Mouse (Mus musculus): ENCODE results near the gene Tnp2. TPM values are rescaled to one million over a fixed set of nuclear protein-coding genes. Genes with fewer than 3 reads are reported as not detected.
"Not testable (repeated sequence)": the region's sequence is repeated elsewhere in the genome, so short reads cannot be mapped to it uniquely, and the experiment has no call there.

Tnp2 gene
- total RNA-seq (2021), result not detected
- long read RNA-seq, experiment 1, result 0 reads
- long read RNA-seq, experiment 2, result 0 reads

- DNase-seq, result no peak
Observed at GRCm38 (mm10) chr16:10788271-10788670, at the start of gene Tnp2. Tnp2 (minus strand) TSS chr16:10788660.

- no peak for DNase-seq
Observed at GRCm38 (mm10) chr16:10837903-10838302, 49.4 kb upstream of the Tnp2 start.

- DNase-seq, result no peak
Observed at GRCm38 (mm10) chr16:10837250-10837649, 48.8 kb upstream of the Tnp2 start.

GRCm38 (mm10) chr16:10836388-10836787, 47.9 kb upstream of the Tnp2 start:
- DNase-seq, result no peak

- peak; percentile 86 for DNase-seq
Observed at GRCm38 (mm10) chr16:10834911-10835587, 46.6 kb upstream of the Tnp2 start, which contains the start of gene Rmi2. Rmi2 (plus strand) TSS chr16:10835059.

- no peak for DNase-seq
Observed at GRCm38 (mm10) chr16:10834542-10834910, 46.1 kb upstream of the Tnp2 start.

- DNase-seq, result no peak
Observed at GRCm38 (mm10) chr16:10828461-10828805, 40.0 kb upstream of the Tnp2 start.

GRCm38 (mm10) chr16:10827766-10828460, 39.5 kb upstream of the Tnp2 start:
- DNase-seq, result no peak

GRCm38 (mm10) chr16:10827269-10827668, 38.8 kb upstream of the Tnp2 start:
- no peak for DNase-seq

- DNase-seq, result no peak
Observed at GRCm38 (mm10) chr16:10825840-10826239, 37.4 kb upstream of the Tnp2 start.

GRCm38 (mm10) chr16:10824536-10824935, 36.1 kb upstream of the Tnp2 start:
- DNase-seq, result no peak

- no peak for DNase-seq
Observed at GRCm38 (mm10) chr16:10821387-10821786, 32.9 kb upstream of the Tnp2 start.

- DNase-seq, result no peak
Observed at GRCm38 (mm10) chr16:10819966-10820365, 31.5 kb upstream of the Tnp2 start.

GRCm38 (mm10) chr16:10818579-10819135, 30.2 kb upstream of the Tnp2 start:
- DNase-seq, result no peak

- DNase-seq, result no peak
Observed at GRCm38 (mm10) chr16:10814864-10815263, 26.4 kb upstream of the Tnp2 start.

- no peak for DNase-seq
Observed at GRCm38 (mm10) chr16:10813726-10814125, 25.3 kb upstream of the Tnp2 start.

GRCm38 (mm10) chr16:10812865-10813371, 24.5 kb upstream of the Tnp2 start, which contains the start of gene Gm11172:
Gm11172 (plus strand) TSS chr16:10812915.
- no peak for DNase-seq

- no peak for DNase-seq
Observed at GRCm38 (mm10) chr16:10810376-10810775, 21.9 kb upstream of the Tnp2 start.

- DNase-seq, result no peak
Observed at GRCm38 (mm10) chr16:10805789-10806527, 17.5 kb upstream of the Tnp2 start, which contains the start of gene Prm1. Prm1 (minus strand) TSS chr16:10805839.

- not testable (repeated sequence) for DNase-seq
Observed at GRCm38 (mm10) chr16:10802420-10802819, 14.0 kb upstream of the Tnp2 start.

GRCm38 (mm10) chr16:10796034-10796433, 7.6 kb upstream of the Tnp2 start, which contains the start of gene Prm2:
Prm2 (minus strand) TSS chr16:10796134.
- no peak for DNase-seq

- DNase-seq, result no peak
Observed at GRCm38 (mm10) chr16:10790702-10791101, 2.2 kb upstream of the Tnp2 start, which contains the start of gene Prm3. Prm3 (minus strand) TSS chr16:10790914.
